Mouse (Mus musculus): ENCODE measurements around the gene Amigo1. TPM values are rescaled to one million over a fixed set of nuclear protein-coding genes. Genes with fewer than 3 reads are reported as not detected.
"Not testable (repeated sequence)": the region's sequence is repeated elsewhere in the genome, so short reads cannot be mapped to it uniquely, and the experiment has no call there.

Gene Amigo1
- polyA plus RNA-seq, 1 experiment from 2014 or later: 3.2 TPM

DNA sequence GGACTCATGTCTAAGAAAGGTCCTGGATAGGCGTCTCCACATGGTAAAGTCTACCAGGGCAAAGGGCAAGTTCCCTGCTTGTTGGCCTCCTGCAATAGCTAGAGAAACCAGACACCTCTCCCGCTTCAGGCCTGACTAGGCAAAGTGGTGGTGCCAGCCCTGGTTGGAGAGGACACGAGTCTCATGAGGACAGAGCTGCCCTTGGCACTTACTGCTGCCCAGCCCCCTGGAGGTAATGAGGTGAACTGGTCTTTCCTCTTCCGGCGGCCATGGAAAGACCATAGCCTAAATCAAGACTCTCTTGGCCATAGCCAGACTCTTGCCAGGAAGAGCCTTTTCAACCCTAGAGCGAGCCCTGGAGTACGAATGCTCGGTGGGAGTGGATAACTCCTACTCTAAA, 26.3 kb downstream of the Amigo1 start:
- peaks cover 15% of the 10 kb centered on the region for H3K4me1 ChIP-seq (replicated peaks)
- no peak overlapping the region for H3K4me2 ChIP-seq
- H3K27ac ChIP-seq: no peak overlapping the region
- H3K4me3 ChIP-seq: no peak overlapping the region
- WGBS: 77% methylated on average over 8 of the region's 8 CpGs
- H3K9me3 ChIP-seq (replicated peaks): no peaks in the 10 kb centered on the region
- H3K27me3 ChIP-seq: peaks cover 19% of the 10 kb centered on the region
- ATAC-seq (replicated peaks; ENCODE audit: insufficient number of reproducible peaks, insufficient read depth, low FRiP score, low read depth): no peak
- no peaks in the 10 kb centered on the region for H3K36me3 ChIP-seq
- H3K9ac ChIP-seq: no peak overlapping the region

DNA sequence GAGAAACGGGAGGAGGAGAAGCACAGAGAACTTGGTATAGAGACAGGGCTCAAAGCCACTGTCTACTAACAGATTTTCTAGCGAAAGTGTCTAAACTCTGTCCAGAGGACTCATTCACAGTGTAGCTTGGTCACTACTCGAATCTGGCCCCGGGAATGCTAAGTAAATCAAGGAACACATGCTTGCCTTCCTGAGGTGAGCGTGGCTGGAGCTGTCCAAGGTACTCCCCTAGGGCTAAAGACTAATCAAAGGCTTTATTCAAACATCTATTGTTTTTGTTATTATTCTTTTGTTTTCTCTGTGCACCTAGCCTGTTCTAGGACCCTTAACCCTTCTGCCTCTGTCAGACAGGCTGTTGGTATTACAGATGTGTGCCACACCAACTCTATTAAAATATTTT, 28.6 kb downstream of the Amigo1 start:
- ATAC-seq (replicated peaks; ENCODE audit: insufficient number of reproducible peaks, insufficient read depth, low FRiP score, low read depth): no peak
- peaks cover 4% of the 10 kb centered on the region for H3K4me1 ChIP-seq (replicated peaks)
- H3K4me3 ChIP-seq: no peak overlapping the region
- no peaks in the 10 kb centered on the region for H3K9me3 ChIP-seq (replicated peaks)
- peaks cover 29% of the 10 kb centered on the region for H3K27me3 ChIP-seq
- H3K4me2 ChIP-seq: no peak overlapping the region
- 12% methylated on average over 5 of the region's 5 CpGs for WGBS
- H3K9ac ChIP-seq: no peak overlapping the region
- H3K27ac ChIP-seq: no peak overlapping the region
- no peaks in the 10 kb centered on the region for H3K36me3 ChIP-seq

DNA sequence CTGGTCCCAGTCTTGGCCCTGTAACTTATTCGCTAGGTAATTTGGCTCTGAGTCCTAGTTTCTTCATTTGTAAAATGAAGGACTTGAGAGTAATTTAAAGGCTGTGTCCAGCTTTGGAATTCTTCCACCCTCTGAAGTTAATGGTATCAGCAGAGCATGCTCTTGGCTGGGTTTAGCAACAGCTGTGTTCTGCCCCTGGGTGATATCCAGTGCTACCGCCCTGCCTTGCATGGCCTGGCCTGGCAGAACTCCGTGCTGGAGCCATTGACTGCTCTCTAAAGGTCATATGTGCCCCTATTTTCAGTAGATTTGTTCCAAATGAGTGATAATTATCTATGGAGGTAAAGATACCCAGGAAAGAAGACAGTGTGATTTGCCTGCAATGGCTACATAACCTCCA, 34.5 kb downstream of the Amigo1 start:
- ATAC-seq (replicated peaks; ENCODE audit: insufficient number of reproducible peaks, insufficient read depth, low FRiP score, low read depth): no peak
- no peaks in the 10 kb centered on the region for H3K9me3 ChIP-seq (replicated peaks)
- H3K36me3 ChIP-seq: no peaks in the 10 kb centered on the region
- no peak overlapping the region for H3K9ac ChIP-seq
- 60% methylated on average over 3 of the region's 3 CpGs for WGBS
- H3K4me3 ChIP-seq: no peak overlapping the region
- H3K27me3 ChIP-seq: peaks cover 65% of the 10 kb centered on the region
- H3K4me1 ChIP-seq (replicated peaks): peaks cover under 1% of the 10 kb centered on the region
- H3K27ac ChIP-seq: no peak overlapping the region
- no peak overlapping the region for H3K4me2 ChIP-seq

GRCm38 (mm10) chr3:108225711-108226557, 39.8 kb downstream of the Amigo1 start:
- WGBS: 2% methylated on average over 66 of the region's 67 CpGs
- Histone ChIP-seq H3K4me1 (replicated peaks) (peaks cover 12% of the 10 kb centered on the region), H3K9ac (peak overlapping the region; percentile 57), H3K27me3 (peaks cover 61% of the 10 kb centered on the region), H3K27ac (no peak overlapping the region), H3K4me3 (peak overlapping the region; percentile 54), H3K9me3 (replicated peaks) (no peaks in the 10 kb centered on the region), H3K36me3 (no peaks in the 10 kb centered on the region), H3K4me2 (peak overlapping the region; percentile 90)
- 0 out of 2 replicates have a peak, but pooled peaks have one; percentile 27 for ATAC-seq (replicated peaks; ENCODE audit: insufficient number of reproducible peaks, insufficient read depth, low FRiP score, low read depth)

DNA sequence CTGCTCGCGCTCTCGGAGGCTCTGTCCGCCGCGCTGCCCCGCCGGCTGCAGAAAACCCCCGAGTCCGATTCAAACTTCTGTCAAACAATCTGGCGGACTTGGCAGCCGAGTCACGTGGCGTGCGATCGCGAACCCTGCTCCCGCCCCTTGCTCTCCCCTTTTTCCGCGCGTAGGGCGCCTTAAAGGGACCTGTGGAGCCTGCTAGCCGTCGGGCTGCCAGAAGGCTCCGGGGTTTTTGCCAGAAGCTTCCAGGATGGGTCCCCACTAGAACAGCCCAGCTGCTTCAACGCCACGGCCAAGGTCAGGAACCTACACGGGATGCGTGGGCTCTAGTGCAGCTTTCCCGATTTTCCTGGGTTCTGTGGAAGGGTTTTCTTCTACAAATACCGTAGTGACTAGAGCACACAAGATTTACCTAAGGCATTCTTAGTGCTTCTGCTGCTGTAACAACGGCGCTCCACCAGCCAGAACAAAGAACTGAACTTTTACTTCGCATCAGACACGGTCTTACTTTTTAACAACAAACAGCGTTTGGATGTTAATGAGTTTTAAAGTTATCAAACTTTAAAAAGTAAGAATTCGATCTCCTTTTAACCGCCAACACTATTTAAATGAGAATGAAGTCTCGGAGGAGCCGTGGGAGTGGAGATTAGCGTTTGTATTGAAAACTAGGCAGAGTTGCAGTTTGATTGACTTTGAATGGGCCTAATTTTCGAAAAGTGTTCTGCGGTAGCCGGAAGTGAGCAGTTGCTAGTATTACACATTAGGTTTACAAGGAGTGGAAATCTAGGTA, 40.6 kb downstream of the Amigo1 start, which contains the start of gene Sypl2:
Gene Sypl2, minus strand, starts transcription at position 91 of the 793 bp plus-strand sequence.
- ATAC-seq (replicated peaks; ENCODE audit: insufficient number of reproducible peaks, insufficient read depth, low FRiP score, low read depth): peak; percentile 47; the same call in 1 of the 2 replicates
- peak within 1 kb of the TSS; percentile 57 for H3K9ac ChIP-seq
- peak within 1 kb of the TSS; percentile 90 for H3K4me2 ChIP-seq
- peaks cover 12% of the 10 kb centered on the region for H3K4me1 ChIP-seq (replicated peaks)
- no peak within 1 kb of the TSS for H3K27ac ChIP-seq
- H3K36me3 ChIP-seq: no peaks in the 10 kb centered on the region
- peaks cover 54% of the 10 kb centered on the region for H3K27me3 ChIP-seq
- no peaks in the 10 kb centered on the region for H3K9me3 ChIP-seq (replicated peaks)
- 6% methylated on average over 44 of the region's 44 CpGs for WGBS
- H3K4me3 ChIP-seq: peak within 1 kb of the TSS; percentile 54

DNA sequence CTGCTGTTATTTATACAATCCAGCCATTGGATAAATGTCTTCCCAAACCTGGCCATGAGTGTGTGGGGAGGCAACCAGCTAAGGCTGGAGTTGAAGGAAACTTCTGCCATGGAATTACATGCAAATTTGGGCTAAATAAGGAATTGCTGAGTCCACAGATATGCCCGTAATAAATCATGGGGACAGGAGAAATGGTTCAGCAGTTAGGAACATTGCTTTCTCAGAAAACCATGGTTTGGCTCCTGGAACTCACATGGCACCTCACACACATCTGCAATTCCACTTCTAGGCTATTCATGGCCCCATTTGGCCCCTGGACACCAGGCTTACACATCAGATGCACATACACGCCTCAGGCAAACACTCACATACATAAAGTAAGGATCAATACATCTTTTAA, 41.4 kb downstream of the Amigo1 start:
- no peak overlapping the region for H3K4me3 ChIP-seq
- H3K4me2 ChIP-seq: peak overlapping the region; percentile 90
- no peak overlapping the region for H3K9ac ChIP-seq
- H3K36me3 ChIP-seq: no peaks in the 10 kb centered on the region
- H3K27me3 ChIP-seq: peaks cover 49% of the 10 kb centered on the region
- no peak overlapping the region for H3K27ac ChIP-seq
- peaks cover 19% of the 10 kb centered on the region for H3K4me1 ChIP-seq (replicated peaks)
- no peak for ATAC-seq (replicated peaks; ENCODE audit: insufficient number of reproducible peaks, insufficient read depth, low FRiP score, low read depth)
- WGBS: 74% methylated on average over 2 of the region's 2 CpGs
- H3K9me3 ChIP-seq (replicated peaks): no peaks in the 10 kb centered on the region

DNA sequence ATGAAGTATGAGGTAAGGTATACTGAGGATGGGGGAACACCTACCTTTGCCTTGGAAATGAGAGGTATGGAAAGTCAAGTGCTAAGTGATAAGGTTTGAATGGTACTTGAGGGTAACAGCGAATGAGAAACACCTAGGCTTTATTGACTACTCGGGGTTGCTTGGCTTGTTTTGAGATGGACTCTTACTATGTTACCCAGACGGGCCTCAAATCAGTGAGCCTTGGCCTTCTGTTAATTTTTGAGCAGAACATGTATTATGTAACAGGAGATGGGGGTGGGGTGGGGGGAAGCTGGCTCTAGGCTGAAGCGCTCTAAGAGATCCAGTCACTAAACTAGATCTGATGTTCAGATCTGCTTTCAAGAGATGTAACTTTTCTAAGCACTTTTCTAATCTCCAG, 45.5 kb downstream of the Amigo1 start:
- no peaks in the 10 kb centered on the region for H3K36me3 ChIP-seq
- H3K4me2 ChIP-seq: no peak overlapping the region
- peaks cover 16% of the 10 kb centered on the region for H3K27me3 ChIP-seq
- 74% methylated on average over 4 of the region's 4 CpGs for WGBS
- no peaks in the 10 kb centered on the region for H3K9me3 ChIP-seq (replicated peaks)
- H3K27ac ChIP-seq: no peak overlapping the region
- no peak overlapping the region for H3K4me3 ChIP-seq
- no peak overlapping the region for H3K9ac ChIP-seq
- ATAC-seq (replicated peaks; ENCODE audit: insufficient number of reproducible peaks, insufficient read depth, low FRiP score, low read depth): no peak
- peaks cover 9% of the 10 kb centered on the region for H3K4me1 ChIP-seq (replicated peaks)

GRCm38 (mm10) chr3:108237474-108238102, 51.5 kb downstream of the Amigo1 start:
- WGBS: 83% methylated on average over 4 of the region's 4 CpGs
- H3K9ac ChIP-seq; H3K27me3 ChIP-seq; H3K4me2 ChIP-seq; H3K36me3 ChIP-seq; H3K4me3 ChIP-seq; H3K27ac ChIP-seq; H3K9me3 ChIP-seq (replicated peaks); ATAC-seq (replicated peaks; ENCODE audit: insufficient number of reproducible peaks, insufficient read depth, low FRiP score, low read depth); H3K4me1 ChIP-seq (replicated peaks): not testable (repeated sequence)

DNA sequence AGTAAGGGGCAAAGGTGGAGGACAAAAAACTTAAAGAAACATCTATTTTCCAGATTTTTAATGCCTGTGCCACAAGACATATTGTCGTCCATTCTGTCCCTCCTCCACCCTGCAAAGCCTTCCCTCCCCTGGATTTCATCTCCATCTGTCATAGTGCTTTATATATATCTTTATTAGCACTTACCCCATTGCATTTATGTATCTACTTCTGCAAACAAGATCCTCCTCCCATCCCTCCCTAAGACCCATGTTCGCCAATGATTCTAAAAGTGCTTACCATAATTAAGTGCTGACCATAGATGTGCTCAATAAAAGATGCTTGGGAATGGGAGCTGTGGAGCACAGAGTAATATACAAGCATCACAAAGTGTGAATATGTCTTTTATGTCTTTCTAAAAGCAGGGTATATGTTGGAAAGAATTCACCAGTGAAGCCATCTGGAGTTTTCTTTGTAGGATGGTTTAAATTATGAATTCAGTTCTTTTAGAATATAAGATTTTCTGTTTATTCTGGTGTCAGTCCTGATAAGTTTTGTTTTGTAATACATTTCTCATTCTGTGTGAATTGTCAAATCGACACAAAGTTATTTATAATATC, 55.2 kb downstream of the Amigo1 start:
- Histone ChIP-seq H3K4me1 (replicated peaks) (no peaks in the 10 kb centered on the region), H3K27ac (no peak overlapping the region), H3K27me3 (no peaks in the 10 kb centered on the region), H3K36me3 (no peaks in the 10 kb centered on the region), H3K9me3 (replicated peaks) (no peaks in the 10 kb centered on the region), H3K9ac (no peak overlapping the region), H3K4me3 (no peak overlapping the region), H3K4me2 (no peak overlapping the region)
- 84% methylated on average over 3 of the region's 3 CpGs for WGBS
- ATAC-seq (replicated peaks; ENCODE audit: insufficient number of reproducible peaks, insufficient read depth, low FRiP score, low read depth): no peak

Measured in heart, embryonic 15.5 days (tissue).